Mouse (Mus musculus): ENCODE results near the gene Dnm3. TPM values are rescaled to one million over a fixed set of nuclear protein-coding genes. Genes with fewer than 3 reads are reported as not detected.

Gene Dnm3
- polyA plus RNA-seq, 2 experiments from 2014 or later: 0.41 to 0.55 TPM

DNA sequence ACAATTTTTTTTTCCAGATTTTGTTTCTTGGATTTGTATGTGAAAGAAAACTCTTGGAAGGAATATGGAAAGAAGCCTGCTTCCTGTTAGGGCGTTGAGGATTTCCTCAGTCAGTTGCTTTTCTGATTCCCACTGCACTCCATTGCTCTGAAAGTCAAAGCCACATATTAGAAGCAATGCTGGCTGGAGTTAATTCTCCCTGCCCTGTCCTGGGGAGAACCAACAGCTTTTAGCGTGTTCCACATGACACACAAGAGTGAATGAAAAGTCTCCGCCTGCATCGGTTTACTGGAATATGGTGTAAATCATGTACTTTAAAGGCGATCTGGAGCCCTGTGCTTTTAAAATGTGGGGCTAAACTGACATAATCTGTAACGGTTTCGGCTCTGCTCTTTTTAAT lies 424.6 kb downstream of the Dnm3 start:
- no peak for ATAC-seq

DNA sequence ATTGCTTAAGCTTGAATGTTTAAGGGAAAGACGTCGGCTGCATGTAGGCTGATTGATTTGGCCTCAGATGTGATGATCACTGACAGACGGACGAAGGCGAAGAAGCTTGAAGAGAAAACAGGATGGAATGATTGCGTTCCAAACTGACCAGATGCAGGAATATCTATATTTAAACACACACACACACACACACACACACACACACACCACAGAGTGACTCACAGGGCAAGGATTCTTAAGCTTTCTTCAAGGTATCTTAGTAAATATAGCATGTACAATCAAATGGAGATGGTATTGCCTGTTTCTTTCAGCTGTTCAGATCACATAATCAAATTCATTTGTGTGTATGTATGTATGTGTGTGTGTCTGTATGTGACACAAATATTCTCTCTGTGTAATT lies 425.1 kb downstream of the Dnm3 start:
- no peak for ATAC-seq

DNA sequence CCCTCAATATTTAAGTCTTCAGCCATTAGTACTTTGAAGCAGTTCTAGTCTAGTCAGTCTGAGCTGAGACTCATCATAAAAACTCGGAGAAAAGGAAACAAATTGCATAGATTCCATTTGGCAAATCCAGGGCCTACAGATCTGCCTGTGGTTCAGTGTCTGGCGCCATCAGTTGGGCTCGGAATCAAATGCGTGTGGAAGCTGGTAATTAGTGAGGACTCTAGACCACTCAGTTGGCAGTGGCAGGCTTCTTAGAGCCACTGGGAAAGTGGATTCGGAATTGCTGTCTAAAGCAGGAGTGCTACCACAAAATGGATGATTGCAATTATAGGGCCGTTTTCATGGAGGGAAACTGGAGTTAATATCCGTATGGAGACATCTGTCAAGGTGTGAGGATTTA lies 425.7 kb downstream of the Dnm3 start:
- ATAC-seq: no peak

DNA sequence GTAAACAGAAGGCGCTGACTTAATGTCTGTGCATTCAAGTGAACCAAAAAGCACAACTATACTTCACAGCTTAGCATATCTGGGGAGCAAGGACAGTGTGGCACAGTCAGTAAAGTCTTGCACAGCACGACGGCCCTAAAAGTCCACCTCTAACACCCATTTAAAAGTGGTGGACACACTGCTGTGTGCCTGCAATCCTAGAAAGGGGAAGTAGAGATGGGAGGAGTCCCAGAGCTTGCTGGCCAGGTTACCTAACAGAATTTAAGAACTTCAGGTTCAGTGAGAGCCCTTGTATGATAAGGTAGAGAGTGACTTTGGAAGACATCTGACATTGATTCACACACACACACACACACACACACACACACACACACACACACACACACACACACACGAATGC lies 426.1 kb downstream of the Dnm3 start:
- no peak for ATAC-seq

DNA sequence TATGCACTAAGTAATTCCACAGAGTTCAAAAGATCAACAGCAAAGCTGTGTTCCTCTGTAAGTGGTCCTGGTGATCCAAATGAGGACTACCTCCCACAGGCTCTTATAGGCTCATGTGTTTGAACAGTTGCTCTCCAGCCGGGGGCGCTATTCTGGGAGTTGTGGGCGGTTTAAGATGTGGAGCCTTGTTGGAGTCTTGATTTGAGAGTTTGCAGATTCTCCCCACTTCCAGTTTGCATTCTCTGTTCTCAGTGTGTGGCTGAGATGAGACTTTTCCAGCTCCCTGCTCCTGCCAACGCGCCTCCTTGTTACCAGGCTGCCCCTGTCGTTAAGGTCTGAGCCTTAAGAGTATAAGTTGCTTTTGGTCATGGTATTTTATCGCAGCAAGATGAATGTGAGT lies 430.2 kb downstream of the Dnm3 start:
- ATAC-seq: no peak

DNA sequence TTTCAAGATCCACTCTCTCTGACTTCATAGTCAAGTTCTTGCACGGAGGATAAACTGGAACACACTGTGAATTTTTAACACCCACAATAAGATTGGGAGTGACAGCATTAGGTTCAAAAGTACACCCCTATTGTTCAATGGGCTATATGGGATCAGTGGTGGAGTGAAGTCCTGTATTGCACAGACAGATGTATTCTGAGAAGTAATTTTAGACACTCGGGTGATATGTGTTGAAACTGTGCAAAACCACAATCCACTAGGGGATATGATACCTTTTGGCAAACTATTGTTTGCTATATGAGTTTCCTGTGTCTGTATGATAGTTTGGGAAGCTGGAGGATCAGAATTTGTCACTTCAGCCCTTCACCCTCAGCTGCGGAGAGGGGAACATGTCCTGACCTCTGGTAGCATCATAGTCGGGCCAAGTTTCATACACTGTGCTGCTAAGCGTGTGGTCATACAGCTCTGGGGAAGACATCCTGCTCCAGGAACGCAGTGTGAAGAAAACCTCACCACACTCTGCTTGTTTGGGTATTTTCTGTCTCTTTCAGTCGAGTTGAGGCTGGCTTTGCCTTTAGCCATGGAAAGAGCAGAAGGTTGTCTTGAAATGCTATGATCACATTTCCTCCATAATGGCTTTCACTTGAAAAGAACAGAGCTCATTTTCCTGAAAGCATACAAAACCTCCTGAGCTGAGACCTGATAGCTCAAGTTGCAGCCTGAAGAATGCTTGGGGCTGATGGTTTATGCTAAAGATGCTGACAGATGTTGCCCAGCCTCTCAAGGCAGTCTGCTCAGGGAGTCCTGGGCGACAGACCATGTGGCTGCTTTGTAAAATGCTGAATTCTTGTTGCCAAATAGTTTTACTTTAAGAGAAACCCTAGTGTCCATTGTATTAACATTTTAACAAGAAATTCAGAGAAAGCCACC lies 433.8 kb downstream of the Dnm3 start:
- no peak for ATAC-seq

DNA sequence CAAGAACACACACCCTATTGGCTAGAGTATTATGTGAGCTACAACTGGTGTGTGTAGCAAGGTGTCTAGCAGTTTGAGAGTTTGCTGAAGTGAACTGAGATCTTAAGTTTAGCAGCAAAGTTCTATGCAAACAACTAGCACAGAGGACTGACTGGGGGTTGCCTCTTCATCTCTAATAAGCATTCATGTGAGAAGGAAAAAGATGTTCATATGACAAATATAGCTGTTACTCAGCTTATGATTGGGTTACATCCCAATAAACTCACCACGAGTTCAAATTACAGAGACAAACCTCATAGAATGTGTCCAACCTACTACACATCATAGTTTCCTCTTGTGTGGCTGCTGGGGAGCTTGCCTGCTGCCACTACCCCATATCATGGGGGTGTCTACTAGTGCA lies 434.6 kb downstream of the Dnm3 start:
- no peak for ATAC-seq

DNA sequence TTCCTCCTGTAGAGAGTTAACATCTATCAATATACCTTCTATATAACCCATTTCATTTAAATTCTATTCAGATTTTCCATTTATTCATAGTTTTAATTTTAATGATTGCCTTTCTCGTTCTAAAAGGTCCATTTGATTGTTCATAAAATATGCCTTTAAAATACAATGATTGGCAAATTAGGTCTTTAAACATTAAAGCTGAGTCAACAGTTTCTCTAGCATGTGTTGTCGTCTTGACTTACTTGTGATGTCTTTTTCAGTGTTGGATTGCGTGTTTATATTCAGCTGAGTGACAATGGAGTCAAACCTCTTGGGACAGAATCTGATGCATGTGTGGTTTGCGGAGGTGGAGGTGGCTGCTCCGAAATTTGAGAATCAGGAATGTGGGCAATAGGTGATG lies 435.4 kb downstream of the Dnm3 start:
- no peak for ATAC-seq

DNA sequence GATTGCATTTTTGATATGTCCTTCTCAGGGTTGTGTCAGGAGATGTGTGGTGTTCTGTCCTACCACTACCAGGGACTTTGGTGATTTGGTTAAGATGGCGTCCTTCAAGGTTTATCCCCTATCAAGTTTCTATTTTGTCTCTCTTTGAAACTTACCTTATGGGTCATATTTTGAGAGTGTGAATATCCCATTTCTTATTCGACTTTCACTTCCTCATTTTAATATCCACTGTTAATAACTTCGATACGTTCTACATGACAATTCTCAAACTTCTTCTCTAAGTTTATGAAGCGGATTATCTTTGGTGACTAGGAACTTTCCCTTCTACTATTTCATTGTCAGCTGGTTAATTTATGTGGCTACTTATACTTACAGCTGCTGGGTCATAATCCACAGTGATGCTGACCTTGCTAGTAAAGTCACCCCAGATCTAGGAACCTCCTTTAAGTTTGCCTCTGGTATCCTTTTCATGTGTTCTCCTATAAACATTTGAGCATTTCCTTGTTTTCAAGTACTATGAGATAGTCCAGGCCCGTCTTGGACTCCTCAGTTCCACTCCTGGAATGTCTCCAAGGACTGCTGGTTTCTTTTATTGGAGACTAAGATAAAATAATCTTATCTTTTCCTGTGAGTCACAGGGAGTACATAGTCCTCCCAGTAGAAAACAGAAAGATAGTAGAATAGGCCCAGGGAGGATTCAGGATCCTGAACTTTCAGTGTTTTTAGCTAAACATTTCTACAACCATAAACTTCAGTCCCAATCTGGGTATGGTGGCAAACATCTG lies 437.2 kb downstream of the Dnm3 start:
- ATAC-seq: no peak

DNA sequence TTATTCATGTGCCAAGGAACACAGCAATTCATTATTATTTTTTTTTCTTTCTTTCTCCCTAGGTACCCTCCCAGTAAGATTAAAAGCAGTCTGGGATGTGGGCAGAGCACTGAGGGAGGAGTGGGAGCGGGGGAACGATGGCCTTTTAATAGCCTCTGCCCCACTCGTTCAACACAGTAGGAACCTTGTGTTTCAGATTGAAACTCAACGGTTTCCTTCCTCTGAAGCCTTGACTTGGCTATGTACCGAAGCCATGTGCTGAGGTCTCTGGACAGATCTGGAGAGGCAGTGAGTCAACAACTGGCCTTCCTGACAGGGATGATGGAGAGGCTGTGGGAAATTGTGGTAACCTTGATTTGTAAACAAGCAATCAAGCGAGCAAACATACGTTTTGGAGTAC lies 438.0 kb downstream of the Dnm3 start:
- ATAC-seq: no peak

DNA sequence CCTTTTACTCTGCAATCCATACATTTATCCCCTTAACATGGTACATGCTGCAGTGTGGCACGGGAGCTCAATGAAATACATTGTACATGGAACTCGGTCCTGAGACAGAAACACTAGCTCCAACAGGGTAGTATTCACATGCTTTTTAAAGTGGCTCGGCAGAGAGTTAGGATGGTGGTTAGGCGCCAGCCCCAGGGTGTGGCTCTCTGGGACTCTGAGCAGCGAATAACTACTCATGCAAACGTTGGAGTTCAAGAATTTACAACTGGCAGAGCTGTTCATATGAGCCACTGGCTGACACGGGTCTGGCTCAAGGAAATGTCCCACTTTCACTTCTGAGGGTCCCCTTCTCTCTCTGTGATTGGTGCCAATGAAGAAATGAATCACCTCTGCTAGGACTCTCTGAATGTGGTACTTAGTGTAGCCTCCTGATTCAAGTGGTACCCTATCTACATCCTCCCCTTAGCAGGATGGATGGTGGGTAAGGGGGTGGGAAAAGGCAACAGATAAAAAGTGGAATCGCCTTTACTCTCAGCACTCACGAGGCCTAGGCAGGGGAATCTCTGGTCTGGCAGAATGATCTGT lies 438.7 kb downstream of the Dnm3 start:
- ATAC-seq: no peak

DNA sequence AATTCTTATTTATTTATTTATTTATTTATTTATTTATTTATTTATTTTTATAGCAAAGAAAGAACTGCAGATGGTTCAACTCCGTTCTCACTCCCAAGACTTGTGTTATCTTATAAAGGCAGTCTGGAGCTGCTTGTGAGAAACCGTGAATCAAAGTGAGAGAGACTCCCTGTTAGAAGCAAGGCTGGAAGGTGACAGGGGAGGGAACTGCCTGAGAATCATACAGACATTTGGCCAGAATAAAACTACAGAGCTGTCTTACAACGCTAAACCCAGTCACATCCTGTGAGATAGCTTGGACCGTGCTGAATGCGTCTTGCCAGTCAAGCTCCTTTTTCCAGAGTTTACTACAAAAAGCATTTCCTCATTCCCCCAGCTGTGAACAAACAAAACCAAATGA lies 439.4 kb downstream of the Dnm3 start:
- no peak for ATAC-seq

DNA sequence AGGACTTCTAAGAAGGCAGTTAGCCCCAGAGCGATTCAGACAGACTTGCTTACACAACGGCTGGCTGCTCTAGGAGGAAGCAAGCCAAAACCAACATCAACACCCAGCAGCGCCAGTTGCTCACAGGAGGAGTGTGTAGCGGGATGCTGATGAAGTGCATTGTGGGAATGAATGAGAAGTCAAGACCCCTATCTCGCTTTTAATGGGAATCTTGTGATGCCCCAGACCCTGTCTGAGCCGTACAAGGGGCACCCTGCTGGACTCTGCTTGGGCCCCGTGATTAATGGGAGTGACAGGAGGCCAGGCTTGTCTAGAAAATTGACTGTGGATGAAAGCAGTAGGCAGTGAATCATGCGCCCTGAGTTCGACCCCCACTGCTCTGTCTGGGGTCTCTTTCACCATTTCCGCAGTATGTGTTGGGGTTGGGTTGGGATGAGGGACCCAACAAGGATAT lies 439.8 kb downstream of the Dnm3 start:
- ATAC-seq: no peak

DNA sequence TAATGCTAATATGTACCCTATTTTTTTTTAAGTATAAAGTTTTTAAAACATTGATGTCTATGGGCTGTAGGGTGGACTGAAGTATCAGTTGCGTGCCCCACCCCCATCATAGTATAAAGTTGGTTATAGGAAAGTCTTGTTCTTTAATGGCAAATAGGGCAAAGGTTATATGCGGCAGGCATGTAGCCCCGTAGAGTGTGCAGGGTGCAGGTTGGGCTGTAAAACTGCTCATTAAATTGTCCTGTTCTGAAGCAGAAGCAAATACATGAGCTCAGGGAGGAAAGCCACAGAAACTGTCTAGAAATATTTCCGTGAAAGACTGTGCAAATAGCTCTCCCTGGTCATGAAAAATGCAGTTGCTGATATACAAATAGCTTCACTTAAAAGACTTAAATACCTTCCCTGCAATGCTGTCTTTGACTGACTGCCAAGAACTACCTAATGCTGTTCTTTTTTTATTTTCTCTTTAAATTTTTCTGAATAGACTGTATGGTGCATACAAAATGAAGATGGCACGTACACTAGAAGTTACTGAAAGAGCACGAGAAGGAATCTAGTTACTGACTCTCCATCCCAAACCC lies 440.6 kb downstream of the Dnm3 start:
- no peak for ATAC-seq

DNA sequence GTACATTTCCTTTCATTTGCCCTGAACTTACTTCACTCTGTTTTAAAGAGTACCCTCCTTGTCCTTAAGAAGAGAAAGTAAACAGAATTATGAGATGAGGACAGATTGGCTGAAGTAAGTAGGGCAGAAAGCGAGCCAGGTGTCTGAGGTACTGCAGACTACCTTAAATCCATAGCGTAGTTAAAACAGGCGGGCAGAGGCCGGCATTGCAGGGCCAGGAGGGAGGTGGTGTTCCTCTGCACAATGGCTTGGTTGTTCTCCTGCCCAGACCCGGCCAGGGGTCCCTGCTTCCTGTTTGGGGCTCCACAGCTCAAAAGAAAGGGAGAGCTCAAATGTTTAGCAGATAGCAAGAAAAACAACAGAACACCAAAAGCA lies 441.4 kb downstream of the Dnm3 start:
- ATAC-seq: no peak

DNA sequence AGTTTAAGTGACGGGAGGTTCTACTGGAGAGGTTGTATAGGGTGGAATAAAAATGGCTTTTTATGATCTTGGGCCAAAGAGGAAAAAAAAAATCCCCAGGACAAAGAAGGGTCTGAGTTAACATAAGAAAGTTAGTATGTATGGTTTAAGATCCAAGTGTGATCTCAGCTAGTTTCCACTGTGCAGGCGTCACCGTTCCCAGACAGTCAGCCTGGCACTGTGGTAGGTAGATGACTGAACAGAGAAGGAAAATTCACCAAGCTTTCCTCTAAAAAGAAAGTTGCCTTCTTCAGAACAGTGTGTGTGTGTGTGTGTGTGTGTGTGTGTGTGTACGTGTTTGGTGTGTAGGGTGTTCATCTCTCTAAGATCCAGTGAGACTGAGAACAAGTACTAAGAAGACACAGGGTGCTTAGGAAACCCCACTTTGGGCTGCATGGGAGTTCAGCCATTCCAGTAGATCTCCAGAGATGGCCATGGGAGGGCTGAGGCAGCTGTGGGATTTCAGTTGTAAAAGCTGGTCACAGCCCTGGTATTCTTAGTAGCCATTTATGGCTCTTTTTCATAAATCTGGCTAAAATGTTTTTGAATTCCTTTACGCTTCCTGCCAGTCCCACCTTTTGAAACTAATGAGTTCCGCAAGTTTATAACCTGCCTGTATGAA lies 441.9 kb downstream of the Dnm3 start:
- no peak for ATAC-seq

DNA sequence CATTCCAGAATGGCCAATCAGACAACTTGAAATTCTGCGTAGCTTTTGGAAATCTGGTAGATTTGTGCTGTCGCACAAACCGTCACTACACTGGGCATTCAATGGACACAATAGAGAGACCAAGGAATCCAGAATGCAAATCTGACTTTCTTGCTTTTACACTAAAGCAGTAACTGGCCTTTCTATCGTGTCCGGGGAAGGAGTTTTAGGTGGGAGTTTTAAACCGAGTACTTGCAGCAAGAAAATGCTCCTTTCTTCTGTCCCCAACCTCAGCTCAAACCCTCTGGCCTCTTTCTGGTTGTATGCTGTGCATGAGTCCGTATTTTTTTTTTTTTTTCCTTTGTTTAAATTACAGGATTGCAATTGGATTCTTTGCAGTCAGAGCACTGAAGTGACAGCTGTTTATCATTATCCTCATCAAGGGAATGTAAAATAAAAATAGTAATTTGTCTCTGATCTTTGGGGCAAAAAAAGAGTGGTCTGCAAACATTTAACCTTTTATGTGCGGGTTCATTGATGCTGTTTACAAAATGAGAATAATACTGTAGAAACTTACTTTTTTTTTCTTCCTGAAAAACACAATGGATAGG lies 454.1 kb downstream of the Dnm3 start:
- no peak for ATAC-seq

DNA sequence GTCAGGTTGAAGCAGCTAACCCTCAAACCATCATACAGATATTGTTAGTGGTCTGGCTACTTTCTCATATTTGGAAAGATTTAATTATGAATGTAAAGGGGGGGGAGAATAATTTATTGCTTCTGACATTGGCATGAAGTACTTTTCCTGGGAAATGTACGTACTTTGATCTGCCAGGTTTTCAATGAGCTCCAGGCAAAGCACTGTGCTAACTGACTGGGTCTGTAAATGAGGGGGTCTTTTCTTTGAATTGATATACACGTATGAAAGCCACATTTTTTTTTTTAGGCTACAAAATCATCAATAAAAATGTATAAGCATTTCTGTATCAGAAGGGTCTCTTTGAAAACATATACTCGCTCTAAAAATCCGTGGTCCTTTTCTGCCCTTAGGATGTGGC lies 457.1 kb downstream of the Dnm3 start:
- no peak for ATAC-seq

DNA sequence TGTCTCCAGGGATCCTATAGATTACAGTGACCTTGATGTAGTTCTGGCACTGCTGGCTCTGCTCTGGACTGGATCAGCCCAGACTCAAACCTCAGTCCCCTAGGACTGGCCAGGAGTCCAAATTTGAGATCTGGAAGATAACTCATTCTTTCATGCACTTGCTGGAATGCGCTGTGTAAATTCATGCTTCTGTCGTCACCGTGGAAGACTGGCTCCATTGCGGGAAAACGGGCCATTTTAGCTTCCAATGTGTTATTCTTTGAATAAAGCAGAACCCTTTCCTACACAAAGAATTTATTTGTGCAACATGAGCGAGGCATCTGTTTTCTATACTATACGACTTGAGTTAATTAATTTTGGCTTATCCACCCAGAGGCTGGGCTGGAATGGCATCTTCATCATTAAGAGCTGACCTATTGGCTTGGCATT lies 457.5 kb downstream of the Dnm3 start:
- no peak for ATAC-seq

DNA sequence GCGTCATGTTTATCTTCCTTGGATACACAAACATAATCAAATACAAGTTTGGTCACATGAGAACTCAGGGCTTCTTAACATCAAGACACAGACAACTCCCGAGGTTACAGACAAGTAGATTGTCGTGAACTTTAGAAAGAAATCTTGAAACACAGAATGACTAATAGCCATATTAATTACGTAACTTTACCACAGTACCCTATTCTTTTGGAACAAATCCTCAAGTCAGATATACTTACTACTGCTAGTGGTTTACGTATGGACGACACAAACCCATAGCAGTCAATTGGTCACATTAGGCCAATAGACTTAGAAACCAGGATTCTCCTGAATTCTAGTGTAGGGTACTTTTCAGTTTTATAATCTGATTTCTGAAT lies 459.2 kb downstream of the Dnm3 start:
- no peak for ATAC-seq

DNA sequence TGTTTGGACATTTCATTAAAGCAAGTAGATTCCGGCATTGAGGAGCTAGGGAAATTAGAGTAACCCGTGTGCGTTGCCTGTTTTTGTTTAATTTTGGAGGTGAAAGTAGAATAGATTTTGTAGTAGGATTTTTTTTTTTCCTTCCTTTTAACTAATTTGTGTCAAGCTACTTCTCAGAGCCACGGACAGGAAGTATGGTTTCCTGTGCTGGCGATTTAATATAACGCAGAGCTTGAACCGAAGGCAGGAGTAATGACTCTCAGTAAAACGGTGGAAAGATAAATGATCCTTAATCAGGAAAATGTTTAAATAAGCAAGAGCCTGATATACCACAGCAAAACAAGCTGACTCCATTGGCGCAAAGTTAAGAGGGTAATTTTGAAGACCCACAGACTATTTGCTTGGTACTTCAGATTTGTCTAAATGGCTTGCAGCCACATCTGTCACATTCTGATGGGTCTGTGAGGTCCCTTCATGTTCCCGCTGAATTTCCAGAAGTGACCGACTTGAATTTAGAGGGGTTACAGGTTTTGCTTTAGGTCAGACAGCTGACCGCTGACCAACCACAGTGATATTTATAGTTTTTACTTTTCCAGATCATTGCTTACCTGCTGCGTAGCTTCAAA lies 459.7 kb downstream of the Dnm3 start:
- ATAC-seq: no peak

DNA sequence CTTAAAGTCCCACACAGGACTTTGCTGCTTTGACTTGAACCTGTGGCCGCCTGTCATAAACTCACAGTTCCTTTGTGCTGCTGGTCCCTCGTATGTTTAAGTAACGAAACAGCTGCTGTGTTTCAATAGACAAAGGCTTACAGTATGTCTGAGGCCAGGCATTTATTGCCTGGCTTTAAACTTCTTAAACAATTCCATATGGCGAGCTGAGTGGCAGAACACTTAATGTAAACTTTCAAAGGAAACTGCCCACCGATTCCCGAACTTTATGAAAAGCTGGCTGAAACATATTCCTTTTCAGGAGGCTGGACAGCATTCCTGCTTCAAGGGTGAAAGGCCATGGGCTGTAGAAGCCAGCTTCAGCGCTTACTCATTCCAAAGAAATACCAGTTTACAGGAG lies 460.9 kb downstream of the Dnm3 start:
- ATAC-seq: no peak
